Mouse (Mus musculus) gastrocnemius, postnatal 4 days (tissue): ENCODE results near the gene Fuk. TPM values are rescaled to one million over a fixed set of nuclear protein-coding genes. Genes with fewer than 3 reads are reported as not detected.
"Not testable (repeated sequence)": the region's sequence is repeated elsewhere in the genome, so short reads cannot be mapped to it uniquely, and the experiment has no call there.

ENCODE experiments used
- DNase-seq, 2 experiments: peaks; one replicate each; pipeline ENCODE4 v3.0.0; 2021 to 2022; ENCODE audit warnings: low spot score in 2 of 2, mixed read lengths in 2 of 2
- total RNA-seq, 2 experiments: library from RNA; stranded (reverse); gene quantifications; 2 replicates each; pipeline ENCODE4 v1.2.3; 2021

Gene Fuk
- total RNA-seq, 2 experiments from 2014 or later: 5.9 to 6.5 TPM

DNA sequence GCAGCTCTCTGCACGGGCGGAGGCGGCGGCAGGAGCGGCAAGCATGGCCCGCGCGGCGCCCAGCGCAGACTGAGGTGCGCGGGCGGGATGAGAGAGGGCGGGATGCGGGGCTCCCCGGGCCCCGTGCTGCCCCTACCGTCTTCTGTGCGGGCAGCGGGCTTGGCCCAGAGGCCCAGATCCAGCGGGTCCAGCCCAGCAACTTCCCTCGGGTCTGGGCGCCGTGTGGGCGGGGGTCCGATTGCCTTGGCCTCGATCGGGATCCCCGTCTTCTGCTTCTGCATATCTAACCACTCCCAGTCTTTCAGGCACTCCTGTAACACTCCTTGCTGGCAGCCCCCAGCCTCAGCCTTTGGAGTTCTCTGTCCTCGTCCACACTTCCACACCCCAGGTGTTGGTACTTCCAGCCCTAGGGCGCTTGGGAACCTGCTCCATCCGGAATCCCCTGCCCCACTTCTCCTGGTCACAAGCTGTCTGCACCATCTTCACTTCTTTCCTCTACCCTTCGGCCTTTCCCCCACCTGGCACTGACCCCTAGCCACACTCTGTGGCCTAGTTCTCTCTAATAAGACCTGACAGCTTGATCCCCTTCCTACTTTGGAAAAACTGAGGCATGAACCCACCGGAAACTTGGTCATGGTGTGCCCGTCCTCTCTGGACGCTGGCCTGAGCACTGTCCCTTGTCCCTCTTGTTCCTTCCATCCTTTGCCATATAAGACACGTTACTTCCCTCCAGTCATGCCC, 17.9 kb upstream of the Fuk start:
- DNase-seq: peak; percentile 26 to 61

DNA sequence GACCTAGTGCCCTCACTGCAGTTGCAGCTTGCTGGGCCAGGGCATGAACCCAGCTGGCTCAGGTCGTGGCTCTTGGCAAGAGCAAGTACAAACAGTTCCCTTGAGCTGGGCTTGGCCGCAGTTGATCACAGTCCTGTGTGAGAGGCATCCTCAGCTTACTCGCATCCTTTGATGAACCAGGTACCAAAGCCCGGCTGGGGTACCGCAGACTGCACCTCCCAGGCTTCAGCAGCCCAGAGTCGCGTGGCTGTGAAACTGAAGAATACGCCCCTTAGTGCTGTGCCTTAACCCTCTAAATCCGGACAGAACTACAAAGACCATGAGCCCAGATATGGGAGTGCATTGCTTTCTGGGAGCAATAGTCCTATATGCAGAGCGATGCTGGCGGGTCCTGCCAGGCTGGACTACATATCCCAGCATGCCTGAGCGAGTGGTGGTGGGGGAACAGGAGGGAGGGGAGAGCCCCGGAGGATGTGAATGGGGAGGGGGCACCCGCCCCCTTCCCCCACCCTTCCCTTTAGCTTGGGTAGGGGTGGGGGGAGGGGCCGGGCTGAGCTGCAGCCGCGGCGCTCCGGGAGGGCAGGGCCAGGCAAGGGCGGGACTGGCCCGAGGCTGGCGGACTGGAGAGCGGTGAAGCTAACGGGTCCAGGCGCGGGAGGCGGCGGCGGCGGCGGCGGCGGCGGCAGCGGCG, 17.2 kb upstream of the Fuk start, which contains the start of gene St3gal2:
St3gal2 (plus strand) TSS at position 582 of the 691 bp plus-strand sequence.
- peak; percentile 62 to 85 for DNase-seq

DNA sequence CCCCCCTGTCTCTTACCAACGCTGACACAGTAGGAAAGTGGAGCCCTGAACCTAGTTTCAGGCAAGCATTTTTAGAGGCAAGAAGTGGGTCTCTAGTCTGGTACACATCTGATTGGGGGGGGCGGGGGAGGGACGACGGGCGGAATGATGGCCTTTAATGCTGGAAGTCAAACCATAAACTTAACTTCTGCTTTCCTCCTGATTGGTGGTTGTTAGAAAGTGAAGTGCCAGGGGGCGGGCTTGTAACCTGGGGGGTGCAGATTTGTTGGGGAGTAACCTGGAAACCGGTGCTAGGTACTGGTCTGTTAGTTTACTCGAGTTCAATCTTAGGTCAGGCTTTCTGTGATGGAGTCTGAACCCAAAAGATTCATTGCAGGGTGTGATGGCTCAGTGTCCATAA, 16.2 kb upstream of the Fuk start:
- DNase-seq: no peak

DNA sequence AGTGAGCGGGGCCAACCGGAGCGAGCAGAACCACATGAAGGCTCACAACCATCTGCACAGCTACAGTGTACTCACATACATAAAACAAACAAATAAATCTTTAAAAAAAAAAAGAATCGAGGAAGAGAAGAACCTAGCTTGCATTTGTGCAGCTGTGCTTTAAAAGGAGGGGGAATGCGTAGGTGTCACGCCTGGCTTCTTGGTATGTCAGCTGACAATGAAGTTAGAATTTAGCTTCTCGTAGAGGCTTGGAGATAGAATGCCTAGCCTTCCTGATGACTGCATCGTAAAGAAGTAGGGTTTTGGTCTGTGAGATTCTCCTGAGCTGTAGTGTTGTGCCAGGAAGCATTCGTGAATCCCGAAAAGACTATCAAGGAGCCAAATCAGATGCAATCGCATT, 15.7 kb upstream of the Fuk start:
- no peak for DNase-seq

DNA sequence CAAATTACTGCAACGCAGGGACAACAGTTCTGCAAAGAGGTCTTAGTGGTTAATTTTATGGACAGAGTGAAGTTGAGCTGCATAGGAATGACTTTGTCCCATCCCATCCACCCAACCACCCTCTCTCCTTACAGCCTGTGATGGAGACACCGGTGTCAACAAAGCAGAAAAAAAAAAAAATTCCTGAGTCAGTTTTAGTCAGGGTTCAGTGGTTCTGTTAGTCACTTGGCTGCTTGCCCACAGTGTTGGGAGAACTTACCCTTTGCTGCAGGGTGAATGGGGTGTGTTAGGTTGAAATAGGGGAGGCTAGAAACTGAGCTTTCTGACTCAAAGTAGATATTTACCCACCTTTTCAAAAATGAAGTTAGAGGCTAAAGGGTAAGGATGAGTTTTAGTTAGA, 15.1 kb upstream of the Fuk start:
- DNase-seq: no peak

DNA sequence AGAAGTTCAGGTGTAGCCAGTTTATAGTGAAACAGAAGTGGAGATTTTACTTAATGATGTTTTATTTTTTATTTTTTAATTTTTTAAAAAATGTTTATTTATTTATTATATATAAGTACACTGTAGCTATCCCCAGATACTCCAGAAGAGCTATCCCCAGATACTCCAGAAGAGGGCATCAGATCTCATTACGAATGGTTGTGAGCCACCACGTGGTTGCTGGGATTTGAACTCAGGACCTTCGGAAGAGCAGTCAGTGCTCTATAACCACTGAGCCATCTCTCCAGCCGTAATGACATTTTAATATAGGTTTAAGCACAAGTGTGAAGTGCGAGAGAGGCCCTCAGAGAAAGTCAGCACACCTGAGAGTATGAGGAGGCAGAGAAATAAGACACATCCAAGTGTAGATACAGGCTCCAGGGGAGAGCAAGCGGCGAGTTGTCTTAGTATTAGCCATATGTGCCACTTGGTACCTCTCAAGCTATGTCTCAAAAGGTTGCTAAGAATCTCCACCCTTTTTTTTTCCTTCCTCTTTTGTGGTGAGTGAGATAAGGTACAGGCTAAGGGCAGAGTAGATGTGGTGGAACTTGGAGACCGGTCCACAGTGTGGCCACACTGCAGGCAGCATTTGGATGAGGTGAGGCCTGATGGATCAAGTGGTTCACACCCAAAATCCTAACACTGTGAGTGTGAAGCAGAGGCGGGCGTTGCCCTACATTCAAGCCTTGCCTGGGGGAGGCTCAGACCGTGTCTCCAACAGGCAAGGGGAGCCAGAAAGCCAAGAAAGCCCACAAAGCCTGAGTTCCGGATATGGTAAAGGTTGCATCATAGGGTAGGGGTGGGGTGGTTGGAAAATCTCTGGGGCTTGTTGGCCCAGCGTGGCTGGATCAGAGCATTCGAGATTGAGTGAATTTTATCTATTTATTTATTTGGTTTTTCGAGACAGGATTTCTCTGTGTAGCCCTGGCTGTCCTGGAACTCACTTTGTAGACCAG, 9.6 kb upstream of the Fuk start:
- DNase-seq: no peak

DNA sequence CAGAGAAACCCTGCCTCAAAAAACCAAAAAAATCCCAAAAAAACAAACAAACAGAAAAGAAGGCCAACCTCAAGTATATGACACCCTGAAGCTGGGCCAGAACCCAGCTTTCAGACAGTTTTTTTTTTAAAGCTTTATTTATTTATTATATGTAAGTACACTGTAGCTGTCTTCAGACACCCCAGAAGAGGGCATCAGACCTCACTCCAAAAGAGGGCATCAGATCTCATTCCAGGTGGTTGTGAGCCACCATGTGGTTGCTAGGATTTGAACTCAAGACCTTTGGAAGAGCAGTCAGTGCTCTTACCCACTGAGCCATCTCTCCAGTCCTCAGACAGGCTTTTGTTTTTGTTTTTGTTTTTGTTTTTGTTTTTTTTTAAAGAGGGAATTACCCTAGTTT, 7.6 kb upstream of the Fuk start:
- not testable (repeated sequence) for DNase-seq

DNA sequence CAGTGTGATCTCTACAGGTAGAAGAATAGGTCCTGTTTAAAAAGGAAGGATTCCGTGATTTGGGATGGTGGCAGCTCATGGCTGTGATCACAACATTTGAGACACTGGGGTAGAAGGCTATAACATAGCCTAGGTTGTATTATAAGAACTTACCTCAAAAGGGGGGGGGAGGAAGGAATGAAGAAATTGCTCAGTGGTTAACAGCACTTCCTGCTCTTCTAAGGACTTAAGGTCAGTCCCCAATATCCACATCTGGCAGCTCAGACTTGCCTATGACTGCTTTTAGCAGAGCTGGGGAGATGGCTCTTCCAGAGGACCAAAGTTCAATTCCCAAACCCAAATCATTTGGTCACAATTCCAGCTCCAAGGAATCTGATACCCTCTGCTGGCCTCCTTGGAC, 4.4 kb upstream of the Fuk start:
- no peak for DNase-seq

DNA sequence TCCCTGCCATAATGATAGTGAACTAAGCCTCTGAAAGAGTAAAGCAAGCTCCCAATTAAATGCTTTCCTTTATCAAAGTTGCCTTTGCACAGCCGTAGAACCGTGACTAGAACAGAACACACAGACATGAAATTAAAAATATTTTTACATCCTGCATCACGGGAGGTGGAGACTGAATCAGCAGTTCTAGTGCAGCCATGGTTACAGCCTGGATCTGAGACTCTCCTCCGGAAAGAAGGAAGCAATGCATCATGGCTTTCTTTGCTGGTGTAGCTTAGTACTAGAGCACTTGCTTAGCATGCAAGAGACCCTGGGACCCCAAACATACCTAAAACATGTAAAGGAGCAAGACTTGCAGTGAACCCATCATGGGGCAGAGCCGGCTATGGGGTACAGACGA, 3.1 kb upstream of the Fuk start:
- DNase-seq: no peak

DNA sequence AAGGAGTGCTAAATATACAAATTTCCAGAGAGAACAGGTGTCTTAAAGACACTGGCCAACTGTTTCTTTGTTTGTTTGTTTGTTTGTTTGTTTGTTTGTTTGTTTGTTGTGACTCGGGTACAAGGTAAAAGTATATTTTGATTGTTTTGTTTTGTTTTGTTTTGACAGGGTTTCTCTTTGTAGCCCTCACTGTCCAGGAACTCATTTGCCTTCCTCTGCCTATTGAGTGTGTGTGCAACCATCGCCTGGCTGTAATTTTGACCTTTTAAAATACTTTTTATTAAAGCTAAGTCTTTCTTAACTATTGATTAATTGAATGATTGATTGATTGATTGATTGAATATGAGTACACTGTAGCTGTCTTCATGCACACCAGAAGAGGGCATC, 284 bp upstream of the Fuk start:
- no peak for DNase-seq

DNA sequence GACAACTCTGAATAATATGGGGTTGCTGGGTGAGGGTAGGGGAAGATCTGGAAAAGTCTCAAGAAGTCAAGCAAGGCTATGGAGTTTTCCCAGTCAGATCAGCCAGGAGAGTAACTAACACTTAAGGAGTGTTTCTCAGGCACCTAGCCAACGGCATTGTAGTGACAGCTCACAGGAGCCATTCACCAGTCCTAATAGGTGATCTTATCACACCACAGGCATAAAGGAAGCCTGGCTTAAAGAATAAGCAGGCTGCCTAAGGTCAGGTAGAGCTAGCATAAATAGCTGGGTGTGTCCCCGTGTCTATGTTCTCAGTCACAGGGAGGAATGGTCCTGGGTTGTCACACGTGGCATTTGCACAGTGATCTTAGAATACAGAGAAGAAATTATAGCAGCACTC, 1.2 kb downstream of the Fuk start:
- no peak for DNase-seq

DNA sequence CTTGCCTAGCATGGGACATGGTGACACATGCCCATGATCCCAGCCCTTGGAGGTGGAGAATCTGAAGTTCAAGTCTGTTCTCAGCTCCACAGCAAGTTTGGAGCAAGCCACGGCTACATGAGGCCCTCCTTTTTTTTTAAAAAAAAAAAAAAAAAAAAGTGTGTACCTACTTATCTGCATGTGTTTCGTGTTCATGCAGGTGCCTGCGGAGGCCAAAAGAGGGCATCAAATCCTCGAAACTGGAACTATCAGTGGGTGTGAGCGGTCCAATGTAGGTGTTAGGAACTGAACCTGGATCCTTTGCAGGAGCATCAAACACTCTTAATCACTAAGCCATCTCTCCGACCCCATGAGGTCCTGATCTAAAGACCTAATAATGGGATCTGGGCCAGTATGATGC, 4.8 kb downstream of the Fuk start:
- DNase-seq: no peak

DNA sequence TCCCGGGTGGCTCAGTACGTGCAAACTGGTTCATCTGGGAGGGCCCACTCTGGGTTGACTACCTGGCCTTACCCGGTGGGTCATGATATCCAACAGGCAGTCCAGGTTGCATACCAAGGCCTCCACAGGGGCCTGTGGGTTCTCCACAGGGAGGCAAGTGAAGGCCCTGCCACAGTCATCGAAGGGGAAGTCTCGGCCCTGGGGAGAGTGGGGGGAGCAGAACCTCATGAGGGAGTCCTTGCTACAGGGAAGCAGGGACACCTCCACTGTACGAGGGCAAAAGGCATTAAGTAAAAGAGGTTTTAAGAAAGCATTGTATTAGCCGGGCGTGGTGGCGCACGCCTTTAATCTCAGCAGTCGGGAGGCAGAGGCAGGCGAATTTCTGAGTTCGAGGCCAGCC, 6.5 kb downstream of the Fuk start:
- DNase-seq: no peak

DNA sequence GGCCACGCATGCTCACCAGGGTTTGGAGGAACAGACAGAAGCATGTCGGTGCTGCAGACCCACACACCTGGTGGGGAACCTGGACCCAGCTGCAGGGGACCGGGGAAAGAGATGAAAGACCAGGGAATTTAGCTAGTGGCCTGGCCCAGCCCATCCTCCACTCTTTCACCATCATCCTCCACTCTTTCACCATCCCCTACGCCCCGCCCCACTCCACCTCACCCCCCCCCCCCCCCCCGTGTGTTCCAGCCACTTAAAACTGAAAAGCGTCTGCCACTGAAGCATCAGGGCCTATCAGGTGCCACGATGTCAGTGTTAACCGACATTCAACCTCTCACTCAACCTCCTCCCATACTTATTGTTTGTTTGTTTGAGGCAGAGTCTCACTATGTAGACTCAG, 7.0 kb downstream of the Fuk start:
- no peak for DNase-seq

DNA sequence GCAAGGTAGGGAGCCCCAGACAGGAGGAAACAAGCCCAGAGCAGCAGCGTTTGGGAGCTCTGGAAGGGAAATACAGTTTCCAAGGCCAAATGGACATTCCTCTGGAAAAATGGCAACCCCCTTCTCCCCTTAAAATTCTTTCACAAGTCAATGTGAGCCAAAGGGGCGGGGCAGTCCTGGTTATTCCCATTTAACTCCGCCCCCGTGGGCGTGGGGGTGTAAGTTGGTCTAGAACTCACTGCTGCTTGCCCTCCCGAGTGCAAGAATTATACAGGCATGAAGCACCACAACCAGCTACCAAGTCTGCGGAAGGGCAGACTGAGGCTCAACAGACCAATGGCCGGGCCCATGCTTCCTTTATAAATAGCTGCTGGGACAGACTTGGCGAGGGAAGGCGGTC, 7.4 kb downstream of the Fuk start:
- DNase-seq: no peak

DNA sequence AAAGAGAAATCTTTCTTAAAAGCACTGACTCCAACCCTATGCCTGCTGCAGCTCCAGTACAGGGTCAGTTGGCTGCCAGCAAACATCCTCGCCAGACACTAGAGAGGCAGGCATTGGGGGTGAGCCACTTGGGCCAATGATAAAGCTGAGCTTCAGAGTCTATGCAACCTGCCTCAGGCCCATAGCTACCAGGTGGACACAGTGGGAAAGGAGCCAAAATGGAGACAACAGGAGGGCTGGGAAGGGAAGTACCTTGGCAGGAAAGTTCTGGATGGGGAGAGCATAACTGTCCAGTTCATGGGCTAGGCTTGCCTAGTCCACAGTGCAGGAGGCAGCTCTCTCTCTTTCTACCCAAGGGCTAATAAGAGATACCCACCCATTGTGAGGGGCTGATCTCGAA, 9.4 kb downstream of the Fuk start:
- DNase-seq: no peak

DNA sequence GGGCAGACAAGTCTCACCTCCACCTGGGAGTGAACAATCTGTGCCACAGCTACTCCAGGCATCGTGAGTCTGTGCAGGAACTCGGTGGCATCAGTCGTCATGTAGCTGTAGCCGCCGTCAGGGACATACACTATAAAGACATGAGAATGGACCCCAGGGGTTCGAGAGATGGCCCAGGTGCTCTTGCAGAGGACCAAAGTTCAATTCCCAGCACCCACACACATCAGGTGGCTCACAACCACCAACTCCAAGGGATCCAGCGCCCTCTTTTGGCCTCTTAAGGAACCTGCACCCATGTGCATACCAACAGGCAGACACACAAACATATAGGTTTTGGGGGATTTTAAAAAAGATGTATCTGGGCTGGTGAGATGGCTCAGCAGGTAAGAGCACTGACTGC, 10.2 kb downstream of the Fuk start:
- DNase-seq: no peak

DNA sequence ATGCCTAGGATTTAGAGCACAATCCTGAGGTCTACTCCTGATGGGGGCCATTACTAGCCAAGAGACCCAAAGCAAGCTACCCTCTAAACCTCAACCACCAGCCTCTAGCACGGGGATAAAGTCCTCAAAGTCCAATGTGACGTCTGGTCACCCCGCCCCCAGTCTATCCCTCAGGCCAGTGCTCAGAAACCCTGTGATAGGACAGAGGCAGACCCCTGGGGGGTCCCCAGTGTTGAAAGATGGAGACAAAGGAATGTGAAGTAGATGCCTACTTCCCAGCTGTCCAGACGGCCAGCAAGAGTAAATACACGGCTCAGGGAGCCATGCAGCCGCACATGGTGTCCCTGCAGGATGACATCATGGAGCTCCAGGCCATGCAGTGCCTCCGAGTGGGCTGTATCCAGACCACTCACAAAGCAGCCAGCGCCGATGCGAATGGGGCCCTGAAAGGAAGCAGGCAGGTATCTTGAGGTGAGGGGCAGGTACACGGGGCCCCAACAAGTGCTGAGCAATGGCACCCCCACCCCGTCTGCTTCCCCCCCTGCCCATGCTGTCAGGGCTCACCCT, 12.3 kb downstream of the Fuk start:
- DNase-seq: no peak

DNA sequence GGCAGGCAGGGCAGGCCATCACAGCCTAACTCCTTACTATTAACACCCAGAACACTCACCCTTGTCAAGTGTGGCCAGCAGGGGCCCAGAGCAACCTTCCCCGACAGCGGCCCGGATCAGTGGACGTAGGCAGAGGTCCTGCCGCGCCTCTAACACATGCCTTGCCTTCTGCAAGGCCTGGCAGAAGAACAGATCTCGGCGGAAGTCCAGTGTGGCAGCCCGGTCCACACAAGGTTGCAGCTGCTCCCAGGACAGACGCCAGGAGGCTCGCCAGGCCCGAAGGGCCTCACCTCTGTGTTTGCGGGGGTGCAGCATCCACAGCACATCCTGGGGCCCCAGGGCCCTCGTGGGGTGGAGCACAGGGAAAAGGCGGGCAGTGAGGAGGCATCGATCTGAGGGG, 13.4 kb downstream of the Fuk start:
- peak in 1 of 2 experiments; percentile 53 for DNase-seq

DNA sequence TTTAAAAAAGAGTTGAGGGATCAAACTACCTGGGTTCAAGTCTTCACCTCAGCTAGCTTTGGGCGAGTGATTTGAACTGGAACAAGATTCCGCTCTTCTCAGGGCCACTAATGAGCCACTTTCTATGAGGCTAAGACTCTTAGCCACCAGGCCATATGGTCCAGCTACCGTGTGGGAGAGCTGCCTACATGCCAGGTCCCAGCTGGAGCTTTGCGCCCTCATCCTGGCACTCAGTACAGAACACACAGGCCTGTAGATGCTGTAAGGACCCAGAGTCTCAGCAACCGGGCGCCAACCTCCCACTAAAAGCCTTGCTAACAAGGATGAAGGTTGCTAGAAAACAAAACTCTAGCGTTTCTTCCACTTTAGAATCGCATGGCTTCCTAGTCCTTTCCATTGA, 13.8 kb downstream of the Fuk start:
- no peak for DNase-seq

DNA sequence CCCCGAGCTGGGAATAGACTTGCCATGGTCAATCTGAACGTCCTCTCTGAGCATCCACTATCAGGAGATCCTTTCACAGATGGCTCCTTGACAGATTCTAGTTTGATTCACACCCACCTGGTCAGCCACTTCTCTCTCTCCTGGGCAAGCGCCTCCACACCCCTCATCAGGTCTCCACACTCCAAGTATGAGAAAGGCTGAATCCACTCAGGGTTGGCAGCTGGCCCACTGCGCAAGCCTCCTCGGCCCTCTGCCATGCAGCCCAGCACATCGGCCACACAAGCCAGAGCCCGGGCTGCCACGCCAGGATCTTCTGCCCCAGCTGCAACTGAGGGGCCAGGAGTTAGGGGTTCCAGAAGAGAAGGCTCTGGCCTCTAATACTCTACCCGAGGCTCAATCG, 14.7 kb downstream of the Fuk start:
- DNase-seq: no peak
